Mouse (Mus musculus) layer of hippocampus, adult 8-10 months (tissue): Measurements from ENCODE around the gene Gnaz. TPM values are rescaled to one million over a fixed set of nuclear protein-coding genes. Genes with fewer than 3 reads are reported as not detected.

Experiments
- DNase-seq, 2 experiments: peaks; one replicate each; pipeline ENCODE4 v3.0.0; 2022; ENCODE audit warnings: low spot score in 2 of 2
- total RNA-seq, 4 experiments: library from RNA; stranded (reverse); gene quantifications; 2 replicates each; pipeline ENCODE4 v1.2.4; 2022

Gnaz gene
- total RNA-seq, 4 experiments from 2014 or later: 88.3 to 111 (median 102) TPM

GRCm38 (mm10) chr10:75061341-75062188, 94.6 kb downstream of the Gnaz start:
- no peak for DNase-seq

- no peak for DNase-seq
These were observed 95.2 kb downstream of the Gnaz start for GRCm38 (mm10) chr10:75062189-75062561.

- no peak for DNase-seq
These were observed 95.6 kb downstream of the Gnaz start for GRCm38 (mm10) chr10:75062621-75063020.

- DNase-seq: no peak
These were observed 96.5 kb downstream of the Gnaz start for GRCm38 (mm10) chr10:75063301-75063965.

- no peak for DNase-seq
These were observed 98.7 kb downstream of the Gnaz start for GRCm38 (mm10) chr10:75065691-75066090.

Other genes starting within 250 kb of the Gnaz start
- gene Rsph14, start 65.4 kb downstream of the Gnaz start, total RNA-seq: 1 to 10 TPM in 1 of 4 experiments, under 1 TPM in 2, not detected in 1; 0.31 to 1.4 (median 0.75) TPM
- gene Rab36, start 69.9 kb downstream of the Gnaz start, total RNA-seq: 10 to 100 TPM; 30.0 to 35.7 (median 33.2) TPM
- gene Bcr, start 93.4 kb downstream of the Gnaz start, total RNA-seq: 100 to 1,000 TPM in 2 of 4 experiments, 10 to 100 TPM in 2; 96.5 to 140 (median 115) TPM
- gene Specc1l, start 244.9 kb downstream of the Gnaz start, total RNA-seq: 10 to 100 TPM; 41.3 to 50.8 (median 42.7) TPM